Mouse (Mus musculus) hindbrain, postnatal 0 days (tissue): ENCODE data around the gene Dido1. TPM values are rescaled to one million over a fixed set of nuclear protein-coding genes. Genes with fewer than 3 reads are reported as not detected.

ENCODE experiments used
- ATAC-seq: fragments of 200-750 bp; cut with Nextera tagmentation; 2 replicates; pipeline ENCODE4 v1.8.0; 2017; ENCODE audit warnings: mild to moderate bottlenecking, moderate TSS enrichment, moderate library complexity
- DNase-seq: peaks from one replicate; pipeline ENCODE4 v3.0.0-alpha.2; 2015; ENCODE audit warnings: low spot score
- H3K27ac ChIP-seq: fragments of 300-500 bp; sonication (generic); 2 replicates; pipeline ENCODE4 v1.5.1; 2014; ENCODE audit warnings: mild to moderate bottlenecking
- H3K27me3 ChIP-seq: fragments of 300-500 bp; sonication (generic); 2 replicates; pipeline ENCODE4 v1.6.1; 2014; ENCODE audit warnings: low read length, mixed read lengths; ENCODE audit not compliant: insufficient read depth
- H3K36me3 ChIP-seq: fragments of 300-500 bp; sonication (generic); 2 replicates; pipeline ENCODE4 v1.6.1; 2014; ENCODE audit warnings: low read length, mixed read lengths; ENCODE audit not compliant: insufficient read depth
- H3K4me1 ChIP-seq: fragments of 300-500 bp; sonication (generic); 2 replicates; pipeline ENCODE4 v1.6.1; 2014; ENCODE audit warnings: antibody characterized with exemption, low read length, mixed read lengths; ENCODE audit not compliant: insufficient read depth
- H3K4me2 ChIP-seq: fragments of 300-500 bp; sonication (generic); 2 replicates; pipeline ENCODE4 v1.6.1; 2014; ENCODE audit warnings: low read depth, mild to moderate bottlenecking, low read length, moderate library complexity, mixed read lengths
- H3K4me3 ChIP-seq: fragments of 300-500 bp; sonication (generic); 2 replicates; pipeline ENCODE4 v1.5.1; 2014; ENCODE audit warnings: low read length
- H3K9ac ChIP-seq: fragments of 300-500 bp; sonication (generic); replicated peaks from 2 replicates; pipeline ENCODE4 v1.6.1; 2014; ENCODE audit warnings: mild to moderate bottlenecking, low read length, moderate library complexity, mixed read lengths
- H3K9me3 ChIP-seq: fragments of 300-500 bp; sonication (generic); 2 replicates; pipeline ENCODE4 v1.6.1; 2016; ENCODE audit warnings: low read length, mixed read lengths
- CTCF ChIP-seq: IDR thresholded peaks from 2 replicates; pipeline ENCODE4 v1.5.1; 2016; ENCODE audit warnings: antibody characterized with exemption, control low read depth, low read depth
- WGBS: fragments of 180-500 bp; shearing (Covaris S2); extraction: QIAGEN DNeasy Blood & Tissue Kit; methylation state at CpG from one replicate; pipeline ENCODE4 v1.1.7; 2014; 5-methylcytosine and 5-hydroxymethylcytosine counted together
- polyA plus RNA-seq: library from polyadenylated mRNA; unstranded; fragments of >200 nt; fragmentation: Nextera tagmentation; extraction: Ambion mirVana; gene quantifications from 2 replicates; pipeline ENCODE4 v1.2.1, GENCODE M21; 2015
- total RNA-seq: library from RNA; depleted of rRNA; stranded (reverse); fragments of >200 nt; gene quantifications from 2 replicates; pipeline ENCODE4 v1.2.3, GENCODE M21; 2014

Dido1 gene
- total and polyA plus RNA-seq, 2 experiments from 2014 or later = 21.7 to 35.7 TPM

DNA sequence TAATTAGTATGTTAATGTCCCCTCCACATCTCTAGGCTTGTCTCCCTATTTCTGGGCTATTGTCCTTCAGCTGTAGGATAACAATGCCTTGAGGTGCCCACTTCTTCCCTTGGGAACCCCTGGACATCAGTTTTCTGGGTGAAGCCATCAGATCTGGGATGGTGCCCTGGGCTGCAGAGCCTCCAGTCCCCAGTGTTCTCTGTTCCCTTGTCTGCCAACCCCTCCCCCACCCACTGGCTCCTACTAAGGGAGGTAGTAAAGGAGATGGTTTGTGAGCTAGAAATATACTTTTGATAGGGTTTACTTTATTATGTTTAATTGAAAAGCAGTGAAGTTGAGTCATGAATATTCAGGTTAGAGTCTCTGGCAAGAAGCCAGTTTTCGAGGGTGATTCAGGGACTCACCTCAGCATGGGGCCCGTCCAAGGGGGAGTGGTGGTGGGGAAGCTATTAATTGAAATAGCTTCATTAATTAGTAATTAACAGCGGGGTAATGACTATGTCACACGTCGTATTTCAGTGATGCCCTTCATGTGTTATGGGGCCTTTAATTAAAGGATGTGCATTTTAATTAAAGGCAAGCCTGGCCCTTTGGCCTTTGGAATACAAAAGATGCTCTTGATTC, 36.9 kb upstream of the Dido1 start:
- Histone ChIP-seq H3K27ac (no peak overlapping the region), H3K4me2 (no peak overlapping the region), H3K4me1 (no peaks in the 10 kb centered on the region), H3K9me3 (no peaks in the 10 kb centered on the region), H3K27me3 (no peaks in the 10 kb centered on the region), H3K9ac (no peak overlapping the region), H3K36me3 (no peaks in the 10 kb centered on the region), H3K4me3 (no peak overlapping the region)
- TF ChIP-seq CTCF = no peak
- WGBS = 20% methylated on average over 5 of the region's 5 CpGs
- DNase-seq (peak; percentile 22), ATAC-seq (no peak)

DNA sequence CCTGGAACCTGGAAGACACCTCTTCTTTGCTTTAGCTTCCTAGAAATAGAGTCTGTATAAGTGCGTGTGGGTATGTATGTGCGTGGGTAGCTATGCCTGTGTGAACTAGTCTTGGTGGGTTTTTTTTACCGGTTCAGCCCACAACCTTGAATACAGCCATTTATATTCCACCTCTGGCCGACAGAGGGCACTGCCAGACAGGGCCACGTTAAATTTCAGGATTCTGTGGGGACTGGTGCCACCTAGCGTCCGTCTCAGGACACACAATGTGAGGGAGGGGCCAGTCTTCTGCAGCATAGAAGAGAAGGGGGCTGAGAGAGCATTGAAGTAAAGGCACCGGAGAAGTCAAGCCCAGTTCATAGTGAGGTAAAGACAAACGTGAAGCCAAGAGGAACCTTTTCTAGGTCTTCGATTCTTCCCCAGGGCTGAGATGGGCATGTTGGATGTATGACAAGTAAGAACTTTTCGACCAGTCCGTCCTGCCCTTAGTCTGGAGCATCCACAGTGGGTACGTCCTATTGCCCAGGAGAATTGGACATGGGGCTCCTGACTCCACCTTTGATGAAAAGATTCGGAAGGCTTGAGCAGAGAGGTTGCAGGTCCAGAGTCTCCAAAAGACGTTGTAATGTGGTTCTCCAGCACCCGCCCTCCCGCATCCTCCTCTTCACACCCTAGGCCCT, 35.6 kb upstream of the Dido1 start:
- WGBS = 33% methylated on average over 17 of the region's 17 CpGs
- ATAC-seq (peak; percentile 88), DNase-seq (peak; percentile 91)
- no peak overlapping the region for H3K4me2 ChIP-seq
- TF ChIP-seq CTCF = peak; percentile 100
- no peaks in the 10 kb centered on the region for H3K27me3 ChIP-seq
- H3K9ac ChIP-seq = no peak overlapping the region
- no peaks in the 10 kb centered on the region for H3K4me1 ChIP-seq
- H3K36me3 ChIP-seq = no peaks in the 10 kb centered on the region
- no peak overlapping the region for H3K4me3 ChIP-seq
- H3K27ac ChIP-seq = no peak overlapping the region
- H3K9me3 ChIP-seq = no peaks in the 10 kb centered on the region

DNA sequence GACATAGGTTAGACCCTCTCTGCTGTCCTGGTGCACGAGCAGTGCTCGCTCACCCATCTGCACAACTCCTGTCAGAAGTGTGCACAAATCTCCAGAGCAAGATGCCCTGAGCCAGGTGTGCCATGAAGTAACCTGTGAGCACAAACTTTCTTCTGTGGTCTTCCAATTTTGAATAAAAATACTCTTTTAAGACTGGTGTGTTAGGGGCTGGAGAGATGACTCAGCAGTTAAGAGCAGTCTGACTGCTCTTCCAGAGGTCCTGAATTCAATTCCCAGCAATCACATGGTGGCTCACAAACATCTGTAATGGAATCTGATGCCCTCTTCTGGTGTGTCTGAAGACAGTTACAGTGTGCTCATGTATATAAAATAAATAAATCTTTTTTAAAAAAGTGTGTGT, 33.5 kb upstream of the Dido1 start:
- Histone ChIP-seq H3K9me3 (no peaks in the 10 kb centered on the region), H3K9ac (no peak overlapping the region), H3K4me1 (no peaks in the 10 kb centered on the region), H3K4me3 (no peak overlapping the region), H3K36me3 (no peaks in the 10 kb centered on the region), H3K27ac (no peak overlapping the region), H3K4me2 (no peak overlapping the region), H3K27me3 (no peaks in the 10 kb centered on the region)
- 89% methylated on average over 2 of the region's 2 CpGs for WGBS
- TF ChIP-seq CTCF = no peak
- no peak for DNase-seq
- no peak for ATAC-seq

DNA sequence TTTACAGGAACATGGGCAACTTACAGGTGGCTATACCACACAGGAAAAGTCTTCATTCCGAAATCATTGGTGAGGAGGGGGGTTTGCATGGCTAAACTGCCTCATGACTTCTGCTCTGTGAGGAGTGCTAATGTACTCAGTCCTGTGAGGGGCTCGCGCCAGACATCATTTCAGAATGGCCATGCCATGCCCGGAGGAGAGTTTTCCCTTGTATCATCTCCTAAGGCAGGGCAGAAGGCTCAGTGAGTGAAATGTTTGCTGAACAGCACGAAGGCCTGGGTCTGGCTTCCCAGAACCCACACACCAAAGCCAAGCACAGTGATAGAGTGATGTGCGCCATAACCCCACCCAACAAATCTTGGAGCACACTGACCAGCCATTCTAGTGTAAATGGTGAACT, 33.0 kb upstream of the Dido1 start:
- H3K9ac ChIP-seq = no peak overlapping the region
- no peaks in the 10 kb centered on the region for H3K4me1 ChIP-seq
- DNase-seq = no peak
- no peaks in the 10 kb centered on the region for H3K27me3 ChIP-seq
- no peaks in the 10 kb centered on the region for H3K9me3 ChIP-seq
- H3K36me3 ChIP-seq = no peaks in the 10 kb centered on the region
- H3K27ac ChIP-seq = no peak overlapping the region
- no peak for ATAC-seq
- no peak for TF ChIP-seq CTCF
- H3K4me2 ChIP-seq = no peak overlapping the region
- WGBS = 85% methylated on average over 6 of the region's 6 CpGs
- H3K4me3 ChIP-seq = no peak overlapping the region

DNA sequence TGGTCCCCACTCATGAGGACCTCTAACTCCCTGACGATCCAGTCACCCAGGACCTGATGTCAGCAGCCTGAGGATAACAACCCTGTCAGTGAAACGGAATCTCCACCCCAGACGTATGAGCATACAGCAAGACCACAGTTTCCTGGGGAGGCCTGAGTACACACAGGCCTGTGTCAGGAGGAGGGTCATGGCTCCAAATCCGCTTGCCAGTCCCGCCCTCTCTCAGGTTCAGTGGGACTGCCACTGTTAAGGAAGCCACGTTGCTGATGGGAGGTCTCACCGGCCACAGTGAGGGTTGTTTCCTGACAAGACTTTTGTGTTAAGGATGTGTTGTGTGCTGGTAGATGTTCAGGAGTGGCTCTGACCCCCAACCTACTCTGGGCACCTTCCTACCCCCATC, 31.6 kb upstream of the Dido1 start:
- WGBS = 77% methylated on average over 7 of the region's 7 CpGs
- DNase-seq (no peak), ATAC-seq (no peak)
- Histone ChIP-seq H3K4me3 (no peak overlapping the region), H3K9me3 (no peaks in the 10 kb centered on the region), H3K4me2 (no peak overlapping the region), H3K27me3 (no peaks in the 10 kb centered on the region), H3K36me3 (no peaks in the 10 kb centered on the region), H3K27ac (no peak overlapping the region), H3K4me1 (no peaks in the 10 kb centered on the region), H3K9ac (no peak overlapping the region)
- TF ChIP-seq CTCF = no peak

DNA sequence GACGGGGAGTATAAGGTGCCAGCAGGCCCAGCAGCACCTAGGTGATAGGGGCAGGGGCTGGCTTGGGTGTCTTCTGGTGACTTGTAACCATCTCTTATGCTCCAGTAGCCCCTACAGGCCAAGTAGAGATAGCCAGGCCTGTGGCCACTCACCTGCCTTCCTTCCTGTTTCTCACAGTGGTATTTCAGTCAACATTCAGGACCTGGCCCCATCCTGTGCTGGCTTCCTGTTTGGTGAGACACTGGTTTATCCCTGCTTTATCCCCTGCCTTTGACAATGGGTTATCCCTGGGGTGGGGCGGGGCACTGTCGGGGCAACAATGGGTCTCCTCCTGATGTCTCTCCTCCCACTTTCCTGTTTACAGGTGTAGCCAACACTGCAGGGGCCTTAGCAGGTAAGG, 30.6 kb upstream of the Dido1 start:
- TF ChIP-seq CTCF = no peak
- 25% methylated on average over 3 of the region's 3 CpGs for WGBS
- Histone ChIP-seq H3K36me3 (no peaks in the 10 kb centered on the region), H3K9ac (no peak overlapping the region), H3K4me1 (no peaks in the 10 kb centered on the region), H3K4me2 (no peak overlapping the region), H3K27ac (no peak overlapping the region), H3K4me3 (no peak overlapping the region), H3K27me3 (no peaks in the 10 kb centered on the region), H3K9me3 (no peaks in the 10 kb centered on the region)
- ATAC-seq (no peak), DNase-seq (no peak)

DNA sequence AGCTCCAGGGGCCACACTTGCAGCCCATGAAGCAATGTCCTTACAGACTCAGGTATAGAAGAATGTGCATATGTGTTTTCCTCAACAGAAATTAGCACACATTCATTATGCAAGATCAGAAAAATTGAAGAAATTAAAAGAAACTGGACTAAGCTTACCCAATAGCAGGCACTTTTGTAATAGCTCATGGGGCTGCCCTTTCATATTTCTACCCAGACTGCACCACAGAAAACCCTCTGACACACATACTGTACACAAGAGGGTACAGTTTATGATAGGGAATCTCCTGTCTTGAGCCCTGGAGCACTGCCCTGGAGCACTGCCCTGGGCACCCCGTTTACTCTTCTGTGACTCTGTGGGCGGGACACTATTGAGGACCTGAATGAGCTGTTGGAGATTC, 28.2 kb upstream of the Dido1 start:
- no peak overlapping the region for H3K4me2 ChIP-seq
- no peaks in the 10 kb centered on the region for H3K4me1 ChIP-seq
- 71% methylated on average over 2 of the region's 2 CpGs for WGBS
- H3K9ac ChIP-seq = no peak overlapping the region
- TF ChIP-seq CTCF = no peak
- DNase-seq (no peak), ATAC-seq (no peak)
- no peak overlapping the region for H3K27ac ChIP-seq
- H3K27me3 ChIP-seq = no peaks in the 10 kb centered on the region
- no peaks in the 10 kb centered on the region for H3K9me3 ChIP-seq
- no peaks in the 10 kb centered on the region for H3K36me3 ChIP-seq
- no peak overlapping the region for H3K4me3 ChIP-seq
